Mouse (Mus musculus) brain, embryonic 18.5 days (tissue): ENCODE results near the gene Pcsk5.

ENCODE experiments used
- DNase-seq: peaks from one replicate; pipeline ENCODE4 v3.0.0-alpha.2; 2012; ENCODE audit warnings: low read depth, low spot score

Gene Pcsk5

GRCm38 (mm10) chr19:17837471-17837859 is at the start of gene Pcsk5:
Gene Pcsk5 (minus strand): TSS chr19:17837632.
- peak; percentile 73 for DNase-seq

- no peak for DNase-seq
Measured at GRCm38 (mm10) chr19:17875804-17876203, 38.4 kb upstream of the Pcsk5 start.

- no peak for DNase-seq
Measured at GRCm38 (mm10) chr19:17874388-17874787, 37.0 kb upstream of the Pcsk5 start.

- no peak for DNase-seq
Measured at GRCm38 (mm10) chr19:17873755-17874154, 36.3 kb upstream of the Pcsk5 start.

GRCm38 (mm10) chr19:17866317-17866891 is 29.0 kb upstream of the Pcsk5 start:
- DNase-seq: no peak

GRCm38 (mm10) chr19:17860351-17861014 is 23.1 kb upstream of the Pcsk5 start:
- DNase-seq: no peak

GRCm38 (mm10) chr19:17856741-17857140 is 19.3 kb upstream of the Pcsk5 start:
- DNase-seq: no peak

GRCm38 (mm10) chr19:17848417-17848816 is 11.0 kb upstream of the Pcsk5 start:
- DNase-seq: no peak

GRCm38 (mm10) chr19:17845967-17846366 is 8.5 kb upstream of the Pcsk5 start:
- no peak for DNase-seq

GRCm38 (mm10) chr19:17841586-17841985 is 4.2 kb upstream of the Pcsk5 start:
- no peak for DNase-seq

GRCm38 (mm10) chr19:17839856-17840255 is 2.4 kb upstream of the Pcsk5 start:
- no peak for DNase-seq

- DNase-seq: no peak
Measured at GRCm38 (mm10) chr19:17836566-17837470, 614 bp downstream of the Pcsk5 start.

GRCm38 (mm10) chr19:17835681-17836565 is 1.5 kb downstream of the Pcsk5 start:
- DNase-seq: no peak

GRCm38 (mm10) chr19:17834894-17835293 is 2.5 kb downstream of the Pcsk5 start:
- no peak for DNase-seq

GRCm38 (mm10) chr19:17831376-17831775 is 6.1 kb downstream of the Pcsk5 start:
- DNase-seq: no peak

- no peak for DNase-seq
Measured at GRCm38 (mm10) chr19:17828414-17828813, 9.0 kb downstream of the Pcsk5 start.

GRCm38 (mm10) chr19:17826694-17827093 is 10.7 kb downstream of the Pcsk5 start:
- DNase-seq: no peak

- no peak for DNase-seq
Measured at GRCm38 (mm10) chr19:17820046-17820445, 17.4 kb downstream of the Pcsk5 start.

- no peak for DNase-seq
Measured at GRCm38 (mm10) chr19:17819081-17819480, 18.4 kb downstream of the Pcsk5 start.

GRCm38 (mm10) chr19:17815062-17815461 is 22.4 kb downstream of the Pcsk5 start:
- DNase-seq: no peak

- no peak for DNase-seq
Measured at GRCm38 (mm10) chr19:17813449-17813990, 23.9 kb downstream of the Pcsk5 start.
